Mouse (Mus musculus): ENCODE results near the gene Fam81b. TPM values are rescaled to one million over a fixed set of nuclear protein-coding genes. Genes with fewer than 3 reads are reported as not detected.
"Not testable (repeated sequence)": the region's sequence is repeated elsewhere in the genome, so short reads cannot be mapped to it uniquely, and the experiment has no call there.

Fam81b gene
- total RNA-seq (2014; rRNA removed) = 0.15 TPM in 1 of 2 replicates, not detected in the other
- polyA plus RNA-seq (2015; fragmentation: Nextera tagmentation; extraction: Ambion mirVana) = 0.44 and 0.58 TPM in 2 replicates

DNA sequence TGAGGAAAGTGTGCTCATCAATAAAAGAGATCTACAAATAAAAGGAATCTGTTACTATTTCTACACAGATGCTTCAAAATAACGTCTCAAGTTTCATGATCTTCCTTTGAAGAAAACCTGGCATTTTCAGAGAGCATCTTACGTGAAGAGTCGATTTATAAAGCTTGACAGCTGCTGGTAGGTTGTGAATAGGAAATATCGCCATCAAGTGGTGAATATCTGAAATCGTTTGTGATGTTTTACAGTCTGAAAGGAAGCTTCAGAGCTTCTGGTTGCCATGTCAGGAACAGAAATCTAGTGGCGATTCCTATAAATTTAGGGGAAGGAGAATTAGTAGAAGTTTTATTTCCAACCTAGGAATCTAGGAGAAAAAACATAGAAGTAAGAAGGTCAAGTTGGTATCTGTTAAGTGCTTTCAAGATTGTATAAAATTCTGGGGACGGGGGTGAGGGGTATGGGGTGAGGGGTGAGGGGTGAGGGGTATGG is at the start of gene Fam81b:
Gene Fam81b, minus strand, starts transcription at position 436 of the 486 bp plus-strand sequence.
- WGBS = 39% methylated on average over 7 of the region's 7 CpGs
- no peak for ATAC-seq
- no peaks in the 10 kb centered on the region for H3K36me3 ChIP-seq (ENCODE audit: insufficient read depth)
- no peaks in the 10 kb centered on the region for H3K9me3 ChIP-seq (ENCODE audit: low read length)
- H3K27ac ChIP-seq (ENCODE audit: low read depth, low read length) = no peak within 1 kb of the TSS
- DNase-seq = no peak
- H3K27me3 ChIP-seq (ENCODE audit: insufficient read depth, low read length) = no peaks in the 10 kb centered on the region
- H3K4me3 ChIP-seq (ENCODE audit: low read depth, low read length) = no peak within 1 kb of the TSS
- H3K4me2 ChIP-seq (ENCODE audit: low read depth) = no peak within 1 kb of the TSS
- H3K4me1 ChIP-seq (ENCODE audit: insufficient read depth) = 0 out of 2 replicates have a peak, but pooled peaks cover 3% of the 10 kb centered on the region
- TF ChIP-seq CTCF (IDR thresholded peaks at IDR 0.05; ENCODE audit: low read depth) = peak; percentile 43; the same call in 1 of the 2 replicates
- H3K9ac ChIP-seq = no peak within 1 kb of the TSS

DNA sequence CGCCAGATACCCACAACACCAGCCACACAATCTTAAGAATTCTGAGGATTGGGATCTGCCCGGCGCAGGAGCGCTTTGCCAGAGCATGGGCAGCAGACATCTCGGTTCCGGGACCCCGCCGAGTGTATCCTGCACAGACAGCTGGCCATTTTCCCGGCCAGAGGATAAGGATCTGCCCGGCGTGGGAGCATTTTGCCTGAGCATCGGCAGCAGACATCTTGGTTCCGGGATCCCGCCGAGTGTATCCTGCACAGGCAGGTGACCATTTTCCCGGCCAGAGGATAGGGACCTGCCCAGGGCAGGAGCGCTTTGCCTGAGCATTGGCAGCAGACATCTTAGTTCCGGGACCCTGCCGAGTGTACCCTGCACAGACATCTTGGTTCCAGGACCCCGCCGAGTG is 41.1 kb upstream of the Fam81b start:
- ATAC-seq; H3K9ac ChIP-seq; H3K4me1 ChIP-seq (ENCODE audit: insufficient read depth); DNase-seq; H3K4me2 ChIP-seq (ENCODE audit: low read depth); H3K4me3 ChIP-seq (ENCODE audit: low read depth, low read length); H3K27me3 ChIP-seq (ENCODE audit: insufficient read depth, low read length); H3K9me3 ChIP-seq (ENCODE audit: low read length); H3K36me3 ChIP-seq (ENCODE audit: insufficient read depth); H3K27ac ChIP-seq (ENCODE audit: low read depth, low read length): not testable (repeated sequence)
- 88% methylated on average over 18 of the region's 21 CpGs for WGBS

DNA sequence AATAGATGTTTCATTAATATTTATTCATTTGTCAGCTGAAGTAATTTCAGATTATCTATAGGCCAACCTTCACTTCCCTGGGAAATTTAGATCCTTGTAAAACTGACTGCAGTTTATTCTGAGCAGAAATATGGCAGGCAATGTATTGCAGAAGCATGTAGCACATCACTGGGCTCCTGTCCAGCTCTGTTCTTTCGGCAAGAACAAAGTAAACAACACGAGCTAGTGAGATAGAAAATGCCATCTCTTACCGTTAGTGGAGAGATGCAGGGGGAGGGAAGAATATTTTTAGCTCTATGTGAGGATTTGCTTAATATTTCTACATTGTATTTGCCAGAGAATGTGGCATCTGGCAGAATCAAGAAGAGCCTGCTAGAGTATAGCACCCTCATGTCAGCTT is 13.8 kb upstream of the Fam81b start:
- 24% methylated on average over 3 of the region's 3 CpGs for WGBS
- DNase-seq (peak; percentile 70), ATAC-seq (peak; percentile 62)
- Histone ChIP-seq H3K9me3 (ENCODE audit: low read length) (no peaks in the 10 kb centered on the region), H3K4me2 (ENCODE audit: low read depth) (no peak overlapping the region), H3K27ac (ENCODE audit: low read depth, low read length) (peak overlapping the region; percentile 40; the same call in 1 of the 2 replicates), H3K4me3 (ENCODE audit: low read depth, low read length) (no peak overlapping the region), H3K9ac (no peak overlapping the region), H3K36me3 (ENCODE audit: insufficient read depth) (no peaks in the 10 kb centered on the region), H3K4me1 (ENCODE audit: insufficient read depth) (no peaks in the 10 kb centered on the region), H3K27me3 (ENCODE audit: insufficient read depth, low read length) (no peaks in the 10 kb centered on the region)
- TF ChIP-seq CTCF (IDR thresholded peaks at IDR 0.05; ENCODE audit: low read depth) = no peak

DNA sequence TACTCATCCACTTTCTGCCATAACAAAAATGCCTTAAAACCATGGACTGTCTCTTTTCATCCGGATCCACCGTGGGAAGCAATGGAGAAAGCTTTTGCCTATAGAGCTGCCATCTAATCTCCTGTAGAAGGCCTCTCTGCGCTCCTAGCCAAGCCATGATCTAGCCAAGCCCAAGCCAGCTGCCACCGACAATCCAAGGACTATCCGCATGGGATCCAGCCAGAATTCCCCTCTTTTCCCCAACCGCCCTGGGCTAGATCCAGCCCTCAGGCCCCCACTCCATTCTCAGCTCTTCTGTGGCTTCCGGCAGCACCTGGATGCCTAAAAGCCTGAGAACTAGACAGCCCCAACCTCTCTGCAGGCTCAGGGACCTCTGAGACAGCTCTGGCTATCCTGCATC is 6.7 kb upstream of the Fam81b start:
- Histone ChIP-seq H3K4me1 (ENCODE audit: insufficient read depth) (no peaks in the 10 kb centered on the region), H3K36me3 (ENCODE audit: insufficient read depth) (no peaks in the 10 kb centered on the region), H3K27ac (ENCODE audit: low read depth, low read length) (no peak overlapping the region), H3K9ac (no peak overlapping the region), H3K4me3 (ENCODE audit: low read depth, low read length) (no peak overlapping the region), H3K9me3 (ENCODE audit: low read length) (no peaks in the 10 kb centered on the region), H3K27me3 (ENCODE audit: insufficient read depth, low read length) (no peaks in the 10 kb centered on the region), H3K4me2 (ENCODE audit: low read depth) (no peak overlapping the region)
- DNase-seq = no peak
- WGBS = 82% methylated on average over 7 of the region's 7 CpGs
- no peak for ATAC-seq
- no peak for TF ChIP-seq CTCF (IDR thresholded peaks at IDR 0.05; ENCODE audit: low read depth)

DNA sequence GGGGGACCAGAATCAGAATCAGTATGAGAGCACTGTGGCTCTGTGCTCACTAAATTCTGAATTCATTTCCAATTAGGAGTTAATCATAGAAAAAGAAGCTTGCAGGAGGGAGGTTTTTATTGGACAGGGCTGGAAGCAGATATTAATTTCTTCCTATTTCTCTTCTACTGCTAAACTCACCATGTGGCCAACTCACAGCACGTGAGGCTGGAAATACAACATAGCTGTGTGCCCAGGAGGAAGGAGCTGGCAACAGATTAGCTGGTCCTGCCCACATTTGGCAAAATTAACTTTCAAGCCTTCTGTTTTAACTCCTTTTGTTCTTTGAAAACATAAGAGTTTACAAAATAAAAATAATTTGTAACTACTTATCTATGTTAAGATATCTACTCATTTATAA is 3.9 kb upstream of the Fam81b start:
- Histone ChIP-seq H3K9ac (no peak overlapping the region), H3K4me3 (ENCODE audit: low read depth, low read length) (no peak overlapping the region), H3K27ac (ENCODE audit: low read depth, low read length) (no peak overlapping the region), H3K27me3 (ENCODE audit: insufficient read depth, low read length) (no peaks in the 10 kb centered on the region), H3K36me3 (ENCODE audit: insufficient read depth) (no peaks in the 10 kb centered on the region), H3K4me1 (ENCODE audit: insufficient read depth) (no peaks in the 10 kb centered on the region), H3K4me2 (ENCODE audit: low read depth) (no peak overlapping the region), H3K9me3 (ENCODE audit: low read length) (no peaks in the 10 kb centered on the region)
- peak; percentile 40 for DNase-seq
- WGBS = 18% methylated on average over 1 of the region's 1 CpGs
- ATAC-seq = 0 out of 2 replicates have a peak, but pooled peaks have one; percentile 47
- no peak for TF ChIP-seq CTCF (IDR thresholded peaks at IDR 0.05; ENCODE audit: low read depth)

DNA sequence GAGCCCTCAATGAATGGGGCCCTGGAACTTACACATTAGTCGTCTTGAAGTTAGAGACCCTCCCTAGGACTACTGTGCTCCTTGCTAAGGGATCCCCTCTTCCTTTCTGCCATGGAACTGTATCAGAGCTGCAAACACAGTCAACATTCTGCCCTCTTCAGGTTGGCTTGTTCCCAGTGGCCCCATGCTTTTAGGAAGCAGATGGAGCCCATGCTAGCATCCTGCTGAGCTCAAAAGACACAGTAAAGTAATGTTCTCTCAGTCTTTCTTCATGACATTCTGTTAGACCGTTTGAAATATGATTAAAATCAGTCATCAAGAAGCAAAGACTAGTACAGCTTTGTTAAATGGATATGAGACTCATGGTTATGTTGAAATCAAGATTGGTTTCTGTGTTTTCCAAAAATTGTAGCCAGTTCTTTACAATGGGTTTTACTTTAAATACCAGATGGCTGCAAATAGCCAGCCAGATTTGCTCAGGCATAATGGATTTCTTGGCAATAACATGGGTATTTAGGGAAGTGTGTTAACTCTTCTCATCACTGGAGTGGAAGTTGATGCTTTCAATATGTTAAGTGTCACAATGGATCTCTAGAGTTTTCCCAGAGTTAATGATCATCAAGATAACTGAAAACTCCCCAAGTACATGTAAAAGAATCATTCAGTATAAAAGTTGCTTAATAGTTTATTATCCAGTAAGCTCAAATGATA is 938 bp upstream of the Fam81b start:
- Histone ChIP-seq H3K4me3 (ENCODE audit: low read depth, low read length) (no peak overlapping the region), H3K27ac (ENCODE audit: low read depth, low read length) (no peak overlapping the region), H3K9ac (no peak overlapping the region), H3K27me3 (ENCODE audit: insufficient read depth, low read length) (no peaks in the 10 kb centered on the region), H3K9me3 (ENCODE audit: low read length) (no peaks in the 10 kb centered on the region), H3K36me3 (ENCODE audit: insufficient read depth) (no peaks in the 10 kb centered on the region), H3K4me1 (ENCODE audit: insufficient read depth) (0 out of 2 replicates have a peak, but pooled peaks cover 3% of the 10 kb centered on the region), H3K4me2 (ENCODE audit: low read depth) (no peak overlapping the region)
- WGBS = 35% methylated on average over 2 of the region's 2 CpGs
- TF ChIP-seq CTCF (IDR thresholded peaks at IDR 0.05; ENCODE audit: low read depth) = peak; percentile 19; the same call in 1 of the 2 replicates
- DNase-seq = peak; percentile 68
- ATAC-seq = peak; percentile 72

DNA sequence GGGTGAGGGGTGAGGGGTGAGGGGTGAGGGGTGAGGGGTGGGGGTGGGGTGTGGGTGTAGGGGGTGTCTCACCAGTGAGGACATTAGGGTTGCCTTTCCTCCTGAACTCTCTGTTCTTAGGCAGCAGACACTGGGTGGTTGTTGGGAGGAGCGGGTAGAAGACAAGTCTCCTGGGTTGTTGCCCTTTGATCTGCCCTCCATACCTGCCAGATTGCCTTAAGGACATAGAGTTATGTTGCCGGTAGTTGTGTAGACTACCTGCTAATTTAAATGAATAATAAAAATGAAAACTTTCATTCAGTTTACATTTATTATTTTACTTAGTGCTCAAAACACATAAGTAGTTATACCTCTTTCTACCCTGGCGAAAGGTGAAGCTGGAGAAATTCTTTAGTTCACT is 369 bp upstream of the Fam81b start:
- Histone ChIP-seq H3K9me3 (ENCODE audit: low read length) (no peaks in the 10 kb centered on the region), H3K4me2 (ENCODE audit: low read depth) (no peak overlapping the region), H3K36me3 (ENCODE audit: insufficient read depth) (no peaks in the 10 kb centered on the region), H3K4me1 (ENCODE audit: insufficient read depth) (0 out of 2 replicates have a peak, but pooled peaks cover 3% of the 10 kb centered on the region), H3K27ac (ENCODE audit: low read depth, low read length) (no peak overlapping the region), H3K27me3 (ENCODE audit: insufficient read depth, low read length) (no peaks in the 10 kb centered on the region), H3K9ac (no peak overlapping the region), H3K4me3 (ENCODE audit: low read depth, low read length) (no peak overlapping the region)
- no peak for TF ChIP-seq CTCF (IDR thresholded peaks at IDR 0.05; ENCODE audit: low read depth)
- DNase-seq = no peak
- no peak for ATAC-seq
- WGBS = 90% methylated on average over 3 of the region's 3 CpGs

Data from forebrain, postnatal 0 days (tissue).